Mouse (Mus musculus) E14TG2a.4 (cell line): Measurements from ENCODE around the gene Zswim5.
"Not testable (repeated sequence)": the region's sequence is repeated elsewhere in the genome, so short reads cannot be mapped to it uniquely, and the experiment has no call there.

Experiments used
- H3K27me3 ChIP-seq: 2 replicates; pipeline ENCODE4 v1.6.1; 2014; ENCODE audit warnings: low read length, control low read depth; ENCODE audit not compliant: insufficient read depth
- H3K36me3 ChIP-seq: 2 replicates; pipeline ENCODE4 v1.6.1; 2014; ENCODE audit warnings: low read length, control low read depth; ENCODE audit not compliant: insufficient read depth
- H3K4me1 ChIP-seq: replicated peaks from 2 replicates; pipeline ENCODE4 v1.6.1; 2014; ENCODE audit warnings: low read depth, low read length, control low read depth
- H3K4me3 ChIP-seq: replicated peaks from 2 replicates; pipeline ENCODE4 v1.5.1; 2014; ENCODE audit warnings: mild to moderate bottlenecking, low read length
- H3K9me3 ChIP-seq: 2 replicates; pipeline ENCODE4 v1.6.1; 2014; ENCODE audit warnings: low read length, control low read depth
- CTCF ChIP-seq: conservative IDR thresholded peaks from 2 replicates; pipeline ENCODE4 v1.5.1; 2014; ENCODE audit warnings: low read length
- NANOG ChIP-seq: IDR thresholded peaks from 2 replicates; pipeline ENCODE4 v1.6.1; 2014; ENCODE audit warnings: borderline replicate concordance, low read length, mixed read lengths
- POU5F1 ChIP-seq: IDR thresholded peaks from 2 replicates; pipeline ENCODE4 v1.6.1; 2014; ENCODE audit warnings: low read length, borderline replicate concordance

Gene Zswim5

GRCm38 (mm10) chr4:116876995-116877728, at the start of gene Zswim5:
Gene Zswim5 (plus strand): TSS chr4:116877376.
- Histone ChIP-seq H3K9me3 (no peaks in the 10 kb centered on the region), H3K27me3 (peaks cover 24% of the 10 kb centered on the region), H3K4me1 (peaks cover 14% of the 10 kb centered on the region), H3K4me3 (peak within 1 kb of the TSS; percentile 92), H3K36me3 (no peaks in the 10 kb centered on the region)
- TF ChIP-seq CTCF: no peak
- no peak for TF ChIP-seq NANOG
- TF ChIP-seq POU5F1: no peak

DNA sequence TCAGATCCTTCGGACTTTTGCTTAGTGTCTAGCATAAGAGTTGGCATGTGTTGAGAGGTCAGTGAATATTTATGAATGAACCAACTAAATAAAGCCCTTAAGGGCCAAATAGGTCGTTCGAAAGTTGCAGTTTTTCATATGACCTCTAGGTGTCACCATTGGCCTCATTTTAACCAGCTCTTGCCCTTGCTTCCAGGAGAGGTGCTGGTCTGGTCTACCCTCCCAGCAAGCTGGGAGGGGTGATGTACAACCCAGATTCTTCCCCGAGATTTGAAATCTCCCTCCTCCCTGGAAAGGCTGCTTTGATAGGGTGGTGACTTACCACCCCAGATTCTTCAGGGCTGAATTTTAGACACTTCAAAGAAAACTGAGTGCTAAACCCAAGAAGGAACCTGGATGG, 49.4 kb upstream of the Zswim5 start:
- Histone ChIP-seq H3K27me3 (no peaks in the 10 kb centered on the region), H3K36me3 (no peaks in the 10 kb centered on the region), H3K9me3 (no peaks in the 10 kb centered on the region), H3K4me1 (peaks cover 47% of the 10 kb centered on the region), H3K4me3 (no peak overlapping the region)
- TF ChIP-seq POU5F1 (no peak), NANOG (no peak), CTCF (peak; percentile 73)

GRCm38 (mm10) chr4:116829364-116830069, 47.7 kb upstream of the Zswim5 start:
- H3K36me3 ChIP-seq: no peaks in the 10 kb centered on the region
- peaks cover 32% of the 10 kb centered on the region for H3K4me1 ChIP-seq
- no peak for TF ChIP-seq POU5F1
- TF ChIP-seq CTCF: no peak
- no peak for TF ChIP-seq NANOG

GRCm38 (mm10) chr4:116830070-116830368, 47.2 kb upstream of the Zswim5 start:
- TF ChIP-seq POU5F1: no peak
- TF ChIP-seq CTCF: no peak
- no peak for TF ChIP-seq NANOG
- Histone ChIP-seq H3K36me3 (no peaks in the 10 kb centered on the region), H3K4me3 (no peak overlapping the region), H3K9me3 (no peaks in the 10 kb centered on the region), H3K4me1 (peaks cover 31% of the 10 kb centered on the region), H3K27me3 (no peaks in the 10 kb centered on the region)

More at GRCm38 (mm10) chr4:116829364-116830069, 47.7 kb upstream of the Zswim5 start:
- Histone ChIP-seq H3K9me3 (no peaks in the 10 kb centered on the region), H3K27me3 (no peaks in the 10 kb centered on the region), H3K4me3 (no peak overlapping the region)

DNA sequence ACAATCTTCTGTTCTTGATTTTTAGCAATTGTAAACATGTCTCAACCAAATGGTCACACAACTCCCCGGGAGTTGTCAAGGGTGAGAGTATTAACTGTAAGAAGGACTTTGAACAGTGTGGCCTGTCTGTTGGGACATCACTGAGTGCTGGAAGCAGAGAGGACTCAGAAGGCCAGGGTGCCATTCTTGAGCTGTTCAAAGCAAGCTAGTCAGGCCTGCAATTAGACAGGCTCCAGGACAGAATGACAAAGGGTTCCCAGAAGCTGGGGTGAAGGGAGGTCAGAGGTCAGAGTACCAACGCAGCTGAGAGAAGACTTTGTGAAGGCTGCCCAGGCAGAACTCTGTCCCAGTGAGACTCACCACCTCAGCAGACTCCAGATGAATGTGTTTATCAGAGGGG, 38.2 kb upstream of the Zswim5 start:
- Histone ChIP-seq H3K27me3 (peaks cover 29% of the 10 kb centered on the region), H3K4me1 (peaks cover 20% of the 10 kb centered on the region), H3K9me3 (no peaks in the 10 kb centered on the region), H3K36me3 (no peaks in the 10 kb centered on the region), H3K4me3 (no peak overlapping the region; the same call in 1 of the 2 replicates)
- TF ChIP-seq POU5F1 (no peak), CTCF (no peak), NANOG (no peak)

DNA sequence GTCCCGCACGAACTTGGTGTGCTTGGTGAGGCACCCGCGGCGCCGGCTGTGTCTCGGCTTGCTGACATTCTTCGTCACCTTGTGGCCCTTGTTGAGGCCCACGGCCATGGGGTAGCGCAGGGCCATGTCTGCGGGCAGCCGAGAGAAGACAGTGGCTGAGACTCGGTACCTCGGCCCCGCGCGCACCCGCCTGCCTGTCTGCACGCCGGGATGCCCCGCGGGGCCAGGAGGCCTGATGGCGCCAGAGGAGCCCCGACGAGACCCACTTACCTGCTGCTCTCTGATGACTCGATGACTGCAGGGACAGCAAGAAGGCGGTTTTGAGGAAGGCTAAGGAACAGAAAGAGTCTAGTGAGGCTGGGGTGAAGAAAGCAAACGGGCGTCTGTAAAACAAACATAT, 37.1 kb upstream of the Zswim5 start:
- peaks cover 29% of the 10 kb centered on the region for H3K27me3 ChIP-seq
- H3K4me1 ChIP-seq: peaks cover 20% of the 10 kb centered on the region
- H3K9me3 ChIP-seq, H3K36me3 ChIP-seq: not testable (repeated sequence)
- H3K4me3 ChIP-seq: peak overlapping the region; percentile 63

DNA sequence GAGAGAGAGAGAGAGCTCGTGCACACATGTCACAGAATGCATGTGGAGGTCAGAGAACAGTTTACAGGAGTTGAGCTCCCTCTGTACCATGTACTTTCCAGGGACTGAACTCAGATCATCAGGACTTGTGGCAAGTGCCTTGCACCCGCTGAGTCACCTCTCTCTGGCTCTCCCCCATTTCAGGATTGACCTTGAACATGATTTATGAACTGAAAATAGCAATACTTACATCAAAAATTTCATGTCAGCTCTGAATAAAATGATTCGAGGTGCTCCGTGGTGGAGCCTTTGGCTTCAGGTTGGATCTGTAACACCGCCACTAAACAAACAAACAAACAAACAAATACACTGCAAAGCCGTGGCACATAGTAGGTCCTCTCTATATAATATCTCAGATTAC, 36.3 kb upstream of the Zswim5 start:
- TF ChIP-seq POU5F1 (no peak), CTCF (no peak), NANOG (no peak)
- Histone ChIP-seq H3K4me3 (no peak overlapping the region), H3K36me3 (no peaks in the 10 kb centered on the region), H3K4me1 (peaks cover 20% of the 10 kb centered on the region), H3K9me3 (no peaks in the 10 kb centered on the region), H3K27me3 (peaks cover 29% of the 10 kb centered on the region)

DNA sequence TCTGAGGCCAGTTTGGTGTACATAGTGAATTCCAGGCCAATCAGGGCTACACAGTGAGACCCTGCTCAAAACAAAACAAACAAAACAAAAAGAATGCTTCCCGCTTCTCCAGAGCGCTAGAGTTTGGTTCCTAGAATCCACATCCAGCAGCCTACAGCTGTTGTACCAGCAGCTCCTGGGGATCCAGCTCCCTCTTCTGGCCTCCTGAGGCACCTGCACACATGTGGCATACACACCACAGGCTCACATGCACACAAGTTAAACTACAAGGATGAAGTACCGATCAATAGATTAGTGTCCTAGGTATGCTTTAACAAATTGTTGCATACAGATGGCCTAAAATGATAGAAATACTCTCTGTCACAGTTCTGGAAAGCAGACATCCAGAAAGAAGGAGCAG, 32.9 kb upstream of the Zswim5 start:
- Histone ChIP-seq H3K36me3 (no peaks in the 10 kb centered on the region), H3K9me3 (no peaks in the 10 kb centered on the region), H3K4me3 (no peak overlapping the region), H3K27me3 (peaks cover 26% of the 10 kb centered on the region), H3K4me1 (peaks cover 10% of the 10 kb centered on the region)
- TF ChIP-seq CTCF (peak; percentile 79), POU5F1 (no peak), NANOG (no peak)
